Mouse (Mus musculus): Measurements from ENCODE around the gene Myom1. TPM values are rescaled to one million over a fixed set of nuclear protein-coding genes. Genes with fewer than 3 reads are reported as not detected.

The Myom1 gene
- total RNA-seq, 2 experiments from 2014 or later, result 2.0 to 4.1 TPM

GRCm38 (mm10) chr17:71089781-71090480 lies 87.5 kb downstream of the Myom1 start:
- intact Hi-C loops (cut with DNase I), result no loop called here
- no peak for DNase-seq (ENCODE audit: low spot score in 2 of 2)

GRCm38 (mm10) chr17:71091024-71091423 lies 88.6 kb downstream of the Myom1 start:
- intact Hi-C loops (cut with DNase I), result no loop called here

GRCm38 (mm10) chr17:71092341-71092740 lies 89.9 kb downstream of the Myom1 start:
- intact Hi-C loops (cut with DNase I), result no loop called here
- DNase-seq (ENCODE audit: low spot score in 2 of 2), result no peak

More at GRCm38 (mm10) chr17:71091024-71091423, 88.6 kb downstream of the Myom1 start:
- no peak for DNase-seq (ENCODE audit: low spot score in 2 of 2)

- DNase-seq (ENCODE audit: low spot score in 2 of 2), result no peak
Measured at GRCm38 (mm10) chr17:71093793-71094192, 91.4 kb downstream of the Myom1 start.

GRCm38 (mm10) chr17:71094438-71094837 lies 92.0 kb downstream of the Myom1 start:
- no peak for DNase-seq (ENCODE audit: low spot score in 2 of 2)
- intact Hi-C loops (cut with DNase I), result no loop called here

More at GRCm38 (mm10) chr17:71093793-71094192, 91.4 kb downstream of the Myom1 start:
- intact Hi-C loops (cut with DNase I), result no loop called here

- intact Hi-C loops (cut with DNase I), result no loop called here
- no peak for DNase-seq (ENCODE audit: low spot score in 2 of 2)
Measured at GRCm38 (mm10) chr17:71096557-71097208, 94.2 kb downstream of the Myom1 start.

- DNase-seq (ENCODE audit: low spot score in 2 of 2), result no peak
- intact Hi-C loops (cut with DNase I), result no loop called here
Measured at GRCm38 (mm10) chr17:71097209-71097597, 94.8 kb downstream of the Myom1 start.

GRCm38 (mm10) chr17:71098606-71099005 lies 96.2 kb downstream of the Myom1 start:
- intact Hi-C loops (cut with DNase I), result no loop called here
- DNase-seq (ENCODE audit: low spot score in 2 of 2), result no peak

- peak in 1 of 2 experiments; percentile 36 for DNase-seq (ENCODE audit: low spot score in 2 of 2)
- intact Hi-C loops (cut with DNase I), result no loop called here
Measured at GRCm38 (mm10) chr17:71102571-71103551, 100.4 kb downstream of the Myom1 start.

- intact Hi-C loops (cut with DNase I), result no loop called here
- DNase-seq (ENCODE audit: low spot score in 2 of 2), result no peak
Measured at GRCm38 (mm10) chr17:71105297-71105696, 102.9 kb downstream of the Myom1 start.

- no peak for DNase-seq (ENCODE audit: low spot score in 2 of 2)
- intact Hi-C loops (cut with DNase I), result no loop called here
Measured at GRCm38 (mm10) chr17:71106250-71106649, 103.8 kb downstream of the Myom1 start.

- intact Hi-C loops (cut with DNase I), result no loop called here
- DNase-seq (ENCODE audit: low spot score in 2 of 2), result no peak
Measured at GRCm38 (mm10) chr17:71110753-71111265, 108.4 kb downstream of the Myom1 start.

- DNase-seq (ENCODE audit: low spot score in 2 of 2), result no peak
- intact Hi-C loops (cut with DNase I), result no loop called here
Measured at GRCm38 (mm10) chr17:71112689-71113088, 110.3 kb downstream of the Myom1 start.

GRCm38 (mm10) chr17:71114282-71114681 lies 111.8 kb downstream of the Myom1 start:
- intact Hi-C loops (cut with DNase I), result no loop called here
- DNase-seq (ENCODE audit: low spot score in 2 of 2), result no peak

GRCm38 (mm10) chr17:71117956-71118355 lies 115.5 kb downstream of the Myom1 start:
- no peak for DNase-seq (ENCODE audit: low spot score in 2 of 2)
- intact Hi-C loops (cut with DNase I), result no loop called here

GRCm38 (mm10) chr17:71118607-71119006 lies 116.2 kb downstream of the Myom1 start:
- intact Hi-C loops (cut with DNase I), result no loop called here

GRCm38 (mm10) chr17:71120626-71121025 lies 118.2 kb downstream of the Myom1 start:
- DNase-seq (ENCODE audit: low spot score in 2 of 2), result no peak
- intact Hi-C loops (cut with DNase I), result no loop called here

More at GRCm38 (mm10) chr17:71118607-71119006, 116.2 kb downstream of the Myom1 start:
- peak in 1 of 2 experiments; percentile 18 for DNase-seq (ENCODE audit: low spot score in 2 of 2)

- peak; percentile 35 to 52 for DNase-seq (ENCODE audit: low spot score in 2 of 2)
- intact Hi-C loops (cut with DNase I), result loop anchor here (2.0 kb wide), 1 partner anchor 45 kb away; no protein-coding TSS in a partner anchor
Measured at GRCm38 (mm10) chr17:71124061-71124670, 121.7 kb downstream of the Myom1 start.

GRCm38 (mm10) chr17:71124674-71125073 lies 122.2 kb downstream of the Myom1 start:
- DNase-seq (ENCODE audit: low spot score in 2 of 2), result no peak
- intact Hi-C loops (cut with DNase I), result loop anchor here (2.0 to 5.0 kb wide), 2 partner anchors 44 to 58 kb away; partner anchors contain the start of gene Lpin2
